ENCODE assay signal across 11 mouse cellular contexts in genomic region chr2:92140383-92140782, GRCm38 (mm10). TPM values are rescaled to one million over a fixed set of nuclear protein-coding genes. Genes with fewer than 3 reads are reported as not detected.
DNase-seq lines count a peak whose midpoint lies in the region; ATAC-seq lines count a peak whose summit lies in the region.
"Had no signal": no experiment of that assay in that cellular context is flagged by ENCODE, and none has a peak within 500 bp of the region (broad histone marks: within the 10 kb centered on the region; RNA-seq: fewer than 3 reads in every experiment).

No protein-coding gene starts in this region.

- peaks cover 6% of the 10 kb centered on the region for H3K27me3 ChIP-seq in forebrain, embryonic 10.5 days (ENCODE audit: poor library complexity, severe bottlenecking)
- H3K27me3 ChIP-seq in forebrain, embryonic 15.5 days, result no peaks in the 10 kb centered on the region
- H3K27me3 ChIP-seq in lung, embryonic 16.5 days (ENCODE audit: control insufficient read depth, insufficient read depth, low read depth, low read length), result no peaks in the 10 kb centered on the region
- no peaks in the 10 kb centered on the region for H3K27me3 ChIP-seq in limb, embryonic 11.5 days (ENCODE audit: control insufficient read depth, insufficient read depth, low read length)
- no peaks in the 10 kb centered on the region for H3K27me3 ChIP-seq in stomach, embryonic 15.5 days (replicated peaks)

- peak overlapping the region; percentile 72 for H3K27ac ChIP-seq in forebrain, embryonic 10.5 days
- no peak overlapping the region for H3K27ac ChIP-seq in forebrain, embryonic 15.5 days (replicated peaks)
- H3K27ac ChIP-seq in lung, embryonic 16.5 days (ENCODE audit: low read length), result no peak overlapping the region
- H3K27ac ChIP-seq in limb, embryonic 11.5 days (replicated peaks; ENCODE audit: low read depth, low read length), result no peak overlapping the region
- no peak overlapping the region for H3K27ac ChIP-seq in stomach, embryonic 15.5 days
- H3K27ac ChIP-seq: macrophage had no signal

- no peaks in the 10 kb centered on the region for H3K36me3 ChIP-seq in forebrain, embryonic 10.5 days (replicated peaks)
- no peaks in the 10 kb centered on the region for H3K36me3 ChIP-seq in forebrain, embryonic 15.5 days
- H3K36me3 ChIP-seq in lung, embryonic 16.5 days (ENCODE audit: control insufficient read depth, insufficient read depth, low read length), result no peaks in the 10 kb centered on the region
- H3K36me3 ChIP-seq in limb, embryonic 11.5 days (ENCODE audit: control insufficient read depth, insufficient read depth, low read length), result no peaks in the 10 kb centered on the region
- no peaks in the 10 kb centered on the region for H3K36me3 ChIP-seq in stomach, embryonic 15.5 days

- ATAC-seq in forebrain, embryonic 15.5 days (replicated peaks), result no peak
- ATAC-seq in lung, embryonic 16.5 days (ENCODE audit: low read depth), result 0 out of 2 replicates have a peak, but pooled peaks have one; percentile 9
- ATAC-seq in limb, embryonic 11.5 days (ENCODE audit: insufficient number of reproducible peaks, low FRiP score, low TSS enrichment, low read depth), result no peak
- no peak for ATAC-seq in stomach, embryonic 15.5 days (ENCODE audit: insufficient read depth, low FRiP score, low read depth)

- H3K9me3 ChIP-seq in forebrain, embryonic 10.5 days, result no peaks in the 10 kb centered on the region
- no peaks in the 10 kb centered on the region for H3K9me3 ChIP-seq in forebrain, embryonic 15.5 days
- H3K9me3 ChIP-seq in lung, embryonic 16.5 days (ENCODE audit: control insufficient read depth, low read length), result no peaks in the 10 kb centered on the region
- no peaks in the 10 kb centered on the region for H3K9me3 ChIP-seq in limb, embryonic 11.5 days (ENCODE audit: control insufficient read depth, low read length)
- no peaks in the 10 kb centered on the region for H3K9me3 ChIP-seq in stomach, embryonic 15.5 days

- peak; percentile 36 for DNase-seq in forebrain, embryonic 10.5 days (ENCODE audit: extremely low spot score, low spot score)
- DNase-seq in lung, postnatal 25 days (ENCODE audit: low spot score), result no peak
- DNase-seq in limb, embryonic 11.5 days (ENCODE audit: low spot score), result peak; percentile 41
- no peak for DNase-seq in spleen, postnatal 10 days (ENCODE audit: low spot score in 2 of 2)
- DNase-seq in adrenal gland, postnatal 25 days, result no peak
- DNase-seq: right cerebral cortex, postnatal 14 days; thymus, postnatal 4 days had no signal

- H3K9ac ChIP-seq in forebrain, embryonic 15.5 days (replicated peaks), result no peak overlapping the region
- H3K9ac ChIP-seq in lung, embryonic 16.5 days (ENCODE audit: low read length), result peak overlapping the region; percentile 52; the same call in 1 of the 2 replicates
- H3K9ac ChIP-seq in limb, embryonic 11.5 days (ENCODE audit: low read length), result no peak overlapping the region
- no peak overlapping the region for H3K9ac ChIP-seq in stomach, embryonic 15.5 days

- H3K4me2 ChIP-seq in forebrain, embryonic 15.5 days (replicated peaks), result no peak overlapping the region
- peak overlapping the region; percentile 64 for H3K4me2 ChIP-seq in lung, embryonic 16.5 days (ENCODE audit: low read depth, low read length)
- peak overlapping the region; percentile 34 for H3K4me2 ChIP-seq in limb, embryonic 11.5 days (ENCODE audit: low read depth, severe bottlenecking)
- H3K4me2 ChIP-seq in stomach, embryonic 15.5 days, result peak overlapping the region; percentile 52

- peak overlapping the region; percentile 33 for H3K4me3 ChIP-seq in forebrain, embryonic 10.5 days
- H3K4me3 ChIP-seq in forebrain, embryonic 15.5 days, result no peak overlapping the region
- peak overlapping the region; percentile 35 for H3K4me3 ChIP-seq in lung, embryonic 16.5 days (ENCODE audit: low read length)
- no peak overlapping the region for H3K4me3 ChIP-seq in limb, embryonic 11.5 days (ENCODE audit: low read depth, low read length)
- H3K4me3 ChIP-seq in stomach, embryonic 15.5 days (replicated peaks), result no peak overlapping the region

- 7% methylated on average over 7 of the region's 7 CpGs for WGBS in forebrain, embryonic 10.5 days
- WGBS in forebrain, embryonic 15.5 days, result 13% methylated on average over 7 of the region's 7 CpGs
- WGBS in lung, embryonic 16.5 days, result 18% methylated on average over 7 of the region's 7 CpGs
- WGBS in limb, embryonic 11.5 days, result 5% methylated on average over 7 of the region's 7 CpGs
- WGBS in stomach, embryonic 15.5 days, result 23% methylated on average over 7 of the region's 7 CpGs

- peaks cover 20% of the 10 kb centered on the region for H3K4me1 ChIP-seq in forebrain, embryonic 10.5 days
- 0 out of 2 replicates have a peak, but pooled peaks cover 4% of the 10 kb centered on the region for H3K4me1 ChIP-seq in forebrain, embryonic 15.5 days
- peaks cover 11% of the 10 kb centered on the region for H3K4me1 ChIP-seq in lung, embryonic 16.5 days (replicated peaks; ENCODE audit: control insufficient read depth, insufficient read depth, low read length)
- H3K4me1 ChIP-seq in limb, embryonic 11.5 days (ENCODE audit: control insufficient read depth, insufficient read depth, low read length), result peaks cover 7% of the 10 kb centered on the region
- H3K4me1 ChIP-seq in stomach, embryonic 15.5 days, result 0 out of 2 replicates have a peak, but pooled peaks cover 9% of the 10 kb centered on the region

RNA-seq across cellular contexts. Expression of gene Phf21a, which starts 47.5 kb away (rescaled TPM):
- 38.3 and 42.7 TPM in 2 replicates for polyA plus RNA-seq in forebrain, embryonic 10.5 days (2016; fragmentation: Nextera tagmentation; extraction: Ambion mirVana)
- 46.8 and 48.6 TPM in 2 replicates for polyA plus RNA-seq in forebrain, embryonic 15.5 days (2015; fragmentation: Nextera tagmentation; extraction: Ambion mirVana)
- polyA plus RNA-seq in lung, embryonic 16.5 days (2015; fragmentation: Nextera tagmentation; extraction: Ambion mirVana), result 25.5 and 31.4 TPM in 2 replicates
- polyA plus RNA-seq in limb, embryonic 11.5 days (2014; fragmentation: Nextera tagmentation; extraction: Ambion mirVana), result 38.3 and 38.7 TPM in 2 replicates
- 18.8 and 28.2 TPM in 2 replicates for polyA plus RNA-seq in stomach, embryonic 15.5 days (2015; fragmentation: Nextera tagmentation; extraction: Ambion mirVana)
- total RNA-seq in adrenal gland, postnatal 25 days (2021), result 91.3 and 95.3 TPM in 2 replicates

Comparison
In these comparisons a context has a peak if more than half of its experiments do, and no peak if none do; other contexts are left out.
1. H3K4me3 ChIP-seq: peak in forebrain, embryonic 10.5 days (single experiment) and lung, embryonic 16.5 days (single experiment); none in forebrain, embryonic 15.5 days (single experiment), limb, embryonic 11.5 days (single experiment) and stomach, embryonic 15.5 days (single experiment).
2. DNase-seq: peak in forebrain, embryonic 10.5 days (single experiment) and limb, embryonic 11.5 days (single experiment); none in lung, postnatal 25 days (single experiment), spleen, postnatal 10 days (0 of 2) and adrenal gland, postnatal 25 days (single experiment).